Comparison of ENCODE assay signal across 9 mouse cellular contexts in the genomic region with DNA sequence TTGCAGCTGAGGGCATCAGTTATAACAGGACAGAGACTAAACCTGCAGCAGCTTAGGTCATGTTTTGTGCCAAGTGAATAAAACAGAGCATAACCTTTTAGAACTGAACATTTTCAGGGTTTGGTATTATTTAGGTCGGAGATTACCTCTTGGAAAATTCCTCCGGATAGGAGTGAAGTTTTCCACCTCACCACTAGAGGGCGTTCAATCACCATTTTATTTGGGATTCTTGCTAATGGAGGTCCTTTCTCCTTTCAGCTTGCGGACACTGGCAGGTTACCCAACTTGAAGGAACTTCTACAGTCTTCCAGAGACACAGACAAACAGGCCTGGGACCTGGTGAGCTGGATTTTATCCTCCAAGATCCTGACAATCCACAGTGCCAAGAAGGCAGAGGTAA. TPM values are rescaled to one million over a fixed set of nuclear protein-coding genes. Genes with fewer than 3 reads are reported as not detected.
DNase-seq lines count a peak whose midpoint lies in the region; ATAC-seq and TF ChIP-seq lines count a peak whose summit lies in the region.
"Had no signal": no experiment of that assay in that cellular context is flagged by ENCODE, and none has a peak within 500 bp of the region (broad histone marks: within the 10 kb centered on the region; RNA-seq: fewer than 3 reads in every experiment).

No protein-coding gene starts in this region.

- DNase-seq in heart, adult 11 months = peak; percentile 80
- no peak for DNase-seq in heart, postnatal 36 days
- DNase-seq in midbrain, embryonic 14.5 days = peak; percentile 61
- DNase-seq in lung, postnatal 25 days (ENCODE audit: low spot score) = peak; percentile 29
- no peak for DNase-seq in spleen, postnatal 14 days (ENCODE audit: low spot score in 2 of 2)
- no peak for DNase-seq in spleen, postnatal 4 days (ENCODE audit: low spot score in 2 of 2)

- no peak for ATAC-seq in midbrain, embryonic 14.5 days (ENCODE audit: low FRiP score, low TSS enrichment)
- no peak for ATAC-seq in midbrain, embryonic 13.5 days

- no peaks in the 10 kb centered on the region for H3K27me3 ChIP-seq in midbrain, embryonic 14.5 days (ENCODE audit: control insufficient read depth, insufficient read depth, low read length)
- H3K27me3 ChIP-seq in midbrain, embryonic 13.5 days = no peaks in the 10 kb centered on the region
- H3K27me3 ChIP-seq: neural tube, embryonic 12.5 days had no signal

- 0 out of 2 replicates have a peak, but pooled peaks cover 2% of the 10 kb centered on the region for H3K4me1 ChIP-seq in midbrain, embryonic 14.5 days (ENCODE audit: control insufficient read depth, insufficient read depth, low read length)
- peaks cover 3% of the 10 kb centered on the region; the same call in 1 of the 2 replicates for H3K4me1 ChIP-seq in midbrain, embryonic 13.5 days (replicated peaks)
- H3K4me1 ChIP-seq in bone marrow macrophage, adult 2 months (ENCODE audit: control insufficient read depth, insufficient read depth, low read length) = peaks cover 5% of the 10 kb centered on the region

- 0 out of 2 replicates have a peak, but pooled peaks cover 5% of the 10 kb centered on the region for H3K36me3 ChIP-seq in midbrain, embryonic 14.5 days (ENCODE audit: control insufficient read depth, insufficient read depth, low read length)
- peaks cover 6% of the 10 kb centered on the region; the same call in 1 of the 2 replicates for H3K36me3 ChIP-seq in midbrain, embryonic 13.5 days

- no peaks in the 10 kb centered on the region for H3K9me3 ChIP-seq in midbrain, embryonic 14.5 days (ENCODE audit: control insufficient read depth, low read length)
- H3K9me3 ChIP-seq in midbrain, embryonic 13.5 days = no peaks in the 10 kb centered on the region
- H3K9me3 ChIP-seq: neural tube, embryonic 12.5 days had no signal

- H3K4me3 ChIP-seq in midbrain, embryonic 14.5 days (replicated peaks; ENCODE audit: low read depth, low read length) = no peak overlapping the region
- no peak overlapping the region for H3K4me3 ChIP-seq in midbrain, embryonic 13.5 days (replicated peaks)
- no peak overlapping the region for H3K4me3 ChIP-seq in bone marrow macrophage, adult 2 months (ENCODE audit: insufficient read depth, low read length)
- H3K4me3 ChIP-seq: neural tube, embryonic 12.5 days had no signal

- H3K4me2 ChIP-seq in midbrain, embryonic 14.5 days (ENCODE audit: low read length) = no peak overlapping the region
- no peak overlapping the region for H3K4me2 ChIP-seq in midbrain, embryonic 13.5 days (replicated peaks)
- H3K4me2 ChIP-seq: neural tube, embryonic 12.5 days had no signal

- TF ChIP-seq POLR2A in bone marrow macrophage, adult 2 months (IDR thresholded peaks at IDR 0.05; ENCODE audit: borderline replicate concordance, low read depth, low read length) = no peak

- intact Hi-C loops in heart, postnatal 36 days (cut with DNase I) = loop anchor here (2.0 to 10.0 kb wide), 2 partner anchors 57 to 209 kb away; a partner anchor contains a TSS

- TF ChIP-seq CTCF in bone marrow macrophage, adult 2 months (IDR thresholded peaks at IDR 0.05; ENCODE audit: low read depth, low read length) = 0 out of 2 replicates have a peak, but pooled peaks have one; percentile 15

- H3K27ac ChIP-seq in midbrain, embryonic 14.5 days (replicated peaks; ENCODE audit: low read depth, low read length) = no peak overlapping the region
- no peak overlapping the region for H3K27ac ChIP-seq in midbrain, embryonic 13.5 days
- H3K27ac ChIP-seq in bone marrow macrophage, adult 2 months (ENCODE audit: insufficient read depth, low read depth, low read length) = no peak overlapping the region
- H3K27ac ChIP-seq: neural tube, embryonic 12.5 days had no signal

- WGBS in midbrain, embryonic 14.5 days = 35% methylated on average over 4 of the region's 4 CpGs
- 41% methylated on average over 4 of the region's 4 CpGs for WGBS in midbrain, embryonic 13.5 days

- H3K9ac ChIP-seq in midbrain, embryonic 14.5 days (replicated peaks; ENCODE audit: low read length) = no peak overlapping the region
- no peak overlapping the region for H3K9ac ChIP-seq in midbrain, embryonic 13.5 days (replicated peaks)
- H3K9ac ChIP-seq: neural tube, embryonic 12.5 days had no signal

RNA-seq across cellular contexts. Expression of a gene that starts 30.6 kb away (rescaled TPM):
- total RNA-seq in heart, postnatal 36 days (2021) = 1 to 10 TPM; 3.8 to 4.1 TPM
- polyA plus RNA-seq in midbrain, embryonic 14.5 days (2014; fragmentation: Nextera tagmentation; extraction: Ambion mirVana) = 5.2 and 6.5 TPM in 2 replicates
- polyA plus RNA-seq in midbrain, embryonic 13.5 days (2015; fragmentation: Nextera tagmentation; extraction: Ambion mirVana) = 4.8 and 5.6 TPM in 2 replicates
- polyA plus RNA-seq in bone marrow macrophage, adult 2 months (2012; ENCODE audit: insufficient read depth, insufficient read length, missing spikeins) = 2.9 TPM in 2 replicates

RNA-seq across cellular contexts. Expression of a gene that starts 39.2 kb away (rescaled TPM):
- 1 to 10 TPM; 3.9 to 5.6 TPM for total RNA-seq in heart, postnatal 36 days (2021)
- polyA plus RNA-seq in midbrain, embryonic 14.5 days (2014; fragmentation: Nextera tagmentation; extraction: Ambion mirVana) = 0.17 and 0.24 TPM in 2 replicates
- 0.24 and 0.30 TPM in 2 replicates for polyA plus RNA-seq in midbrain, embryonic 13.5 days (2015; fragmentation: Nextera tagmentation; extraction: Ambion mirVana)
- polyA plus RNA-seq in bone marrow macrophage, adult 2 months (2012; ENCODE audit: insufficient read depth, insufficient read length, missing spikeins) = not detected in 2 replicates

Comparison
In these comparisons a context has a peak if more than half of its experiments do, and no peak if none do; other contexts are left out.
1. DNase-seq: peak in heart, adult 11 months (single experiment), midbrain, embryonic 14.5 days (single experiment) and lung, postnatal 25 days (single experiment); none in heart, postnatal 36 days (0 of 2), spleen, postnatal 14 days (0 of 2) and spleen, postnatal 4 days (0 of 2).